Mouse (Mus musculus) cerebellum, adult 2 months (tissue): ENCODE data around the gene Nfe2l1.

ENCODE experiments used
- CTCF ChIP-seq: fragments of 200-500 bp; IDR thresholded peaks from 2 replicates; pipeline ENCODE4 v1.5.1; 2011; ENCODE audit warnings: low read depth, mild to moderate bottlenecking, control low read depth, low read length, moderate library complexity, borderline replicate concordance; ENCODE audit not compliant: insufficient read depth
- POLR2A ChIP-seq: fragments of 200-500 bp; IDR thresholded peaks from 2 replicates; pipeline ENCODE4 v1.6.1; 2011; ENCODE audit warnings: low read length, control low read depth, borderline replicate concordance; ENCODE audit not compliant: insufficient read depth

DNA sequence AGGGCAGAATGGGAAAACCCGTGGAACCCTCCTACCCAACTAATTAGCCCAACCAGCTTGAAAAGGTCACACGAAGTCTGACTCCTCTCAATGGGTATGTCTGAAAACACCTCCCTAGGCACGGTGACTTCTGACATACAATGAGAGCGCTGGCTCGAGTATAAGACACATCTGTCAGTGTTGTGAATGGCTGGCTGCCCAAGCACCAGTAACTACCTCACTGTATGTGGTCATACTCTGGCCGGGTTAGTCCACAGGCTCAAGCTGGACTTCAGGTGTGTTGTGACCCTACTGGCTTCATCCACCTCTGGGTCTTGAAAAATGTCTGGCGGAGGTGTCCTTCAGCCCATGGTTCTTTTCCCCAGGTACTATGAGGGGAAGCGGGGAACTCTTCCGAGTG is 18.9 kb upstream of the Nfe2l1 start:
- TF ChIP-seq POLR2A (no peak), CTCF (no peak)
